Mouse (Mus musculus) heart, embryonic 14.5 days (tissue): Measurements from ENCODE around the gene Zfp747. TPM values are rescaled to one million over a fixed set of nuclear protein-coding genes. Genes with fewer than 3 reads are reported as not detected.
"Not testable (repeated sequence)": the region's sequence is repeated elsewhere in the genome, so short reads cannot be mapped to it uniquely, and the experiment has no call there.

ENCODE experiments used
- ATAC-seq: fragments of 200-750 bp; cut with Nextera tagmentation; 2 replicates; pipeline ENCODE4 v1.8.0; 2017; ENCODE audit warnings: low read depth, moderate TSS enrichment; ENCODE audit not compliant: insufficient number of reproducible peaks, insufficient read depth, low FRiP score
- H3K27ac ChIP-seq, 2 experiments: fragments of 200-500 bp in 1 of 2; fragments of 300-500 bp in 1 of 2; sonication (generic) in 1 of 2; replicated peaks in 1 of 2; 2 replicates each; pipeline ENCODE4 v1.5.1; 2012 to 2014; ENCODE audit warnings: low read depth in 2 of 2, low read length in 2 of 2, control low read depth in 1 of 2, mild to moderate bottlenecking in 1 of 2, mixed read lengths in 1 of 2; ENCODE audit not compliant: control insufficient read depth in 1 of 2, insufficient read depth in 1 of 2
- H3K27me3 ChIP-seq: fragments of 300-500 bp; sonication (generic); 2 replicates; pipeline ENCODE4 v1.6.1; 2014; ENCODE audit warnings: mild to moderate bottlenecking, low read length, control low read depth; ENCODE audit not compliant: control insufficient read depth, insufficient read depth
- H3K36me3 ChIP-seq: fragments of 300-500 bp; sonication (generic); 2 replicates; pipeline ENCODE4 v1.6.1; 2014; ENCODE audit warnings: mild to moderate bottlenecking, control low read depth, low read length, mixed read lengths; ENCODE audit not compliant: control insufficient read depth, insufficient read depth
- H3K4me1 ChIP-seq, 2 experiments: fragments of 200-500 bp in 1 of 2; fragments of 300-500 bp in 1 of 2; sonication (generic) in 1 of 2; 2 replicates each; pipeline ENCODE4 v1.6.1; 2012 to 2014; ENCODE audit warnings: low read length in 2 of 2, control low read depth in 1 of 2, mixed read lengths in 1 of 2; ENCODE audit not compliant: control insufficient read depth in 2 of 2, insufficient read depth in 2 of 2
- H3K4me2 ChIP-seq: fragments of 300-500 bp; sonication (generic); 2 replicates; pipeline ENCODE4 v1.6.1; 2014; ENCODE audit warnings: mild to moderate bottlenecking, low read length
- H3K4me3 ChIP-seq, 2 experiments: fragments of 200-500 bp in 1 of 2; fragments of 300-500 bp in 1 of 2; sonication (generic) in 1 of 2; 2 replicates each; pipeline ENCODE4 v1.5.1; 2012 to 2014; ENCODE audit warnings: low read length in 2 of 2, mild to moderate bottlenecking in 2 of 2, control low read depth in 1 of 2, low read depth in 1 of 2, moderate library complexity in 1 of 2; ENCODE audit not compliant: control insufficient read depth in 1 of 2, insufficient read depth in 1 of 2
- H3K9ac ChIP-seq: fragments of 300-500 bp; sonication (generic); 2 replicates; pipeline ENCODE4 v1.6.1; 2014; ENCODE audit warnings: mild to moderate bottlenecking, low read length
- H3K9me3 ChIP-seq: fragments of 300-500 bp; sonication (generic); 2 replicates; pipeline ENCODE4 v1.6.1; 2016; ENCODE audit warnings: low read length, control low read depth; ENCODE audit not compliant: control insufficient read depth
- WGBS: fragments of 180-500 bp; shearing (Covaris S2); extraction: QIAGEN DNeasy Blood & Tissue Kit; methylation state at CpG from one replicate; pipeline ENCODE4 v1.1.7; 2014; 5-methylcytosine and 5-hydroxymethylcytosine counted together
- polyA plus RNA-seq: library from polyadenylated mRNA; unstranded; fragments of >200 nt; fragmentation: Nextera tagmentation; extraction: Ambion mirVana; gene quantifications from 2 replicates; pipeline ENCODE4 v1.2.1, GENCODE M21; 2014

Zfp747 gene
- polyA plus RNA-seq, 1 experiment from 2014 or later: 4.7 TPM

DNA sequence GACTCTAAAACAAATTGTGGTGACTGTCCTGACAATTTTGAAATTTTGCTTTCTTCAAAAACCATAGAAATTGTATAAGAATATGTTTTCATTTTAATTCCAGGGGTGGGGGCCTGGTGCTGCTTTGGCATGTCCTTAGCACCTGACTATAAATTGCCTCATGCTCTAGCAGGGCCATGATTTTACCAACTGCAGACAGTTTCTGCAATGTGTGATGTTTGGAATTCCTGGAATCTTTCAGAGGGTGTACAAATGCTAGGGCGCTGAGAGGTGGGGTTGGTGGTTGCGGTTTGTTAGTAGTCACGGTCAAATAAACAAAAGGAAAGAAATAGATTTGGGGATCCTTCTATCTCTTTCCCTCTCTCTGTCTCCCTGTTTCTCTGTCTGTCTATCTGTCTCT, 9.6 kb downstream of the Zfp747 start:
- Histone ChIP-seq H3K27ac (no peak overlapping the region), H3K4me3 (no peak overlapping the region), H3K36me3 (no peaks in the 10 kb centered on the region), H3K9me3 (no peaks in the 10 kb centered on the region), H3K9ac (no peak overlapping the region), H3K27me3 (no peaks in the 10 kb centered on the region; the same call in 1 of the 2 replicates), H3K4me2 (no peak overlapping the region), H3K4me1 (no peaks in the 10 kb centered on the region; a peak in 1 of 4 replicates)
- ATAC-seq: no peak
- 34% methylated on average over 3 of the region's 3 CpGs for WGBS

- Histone ChIP-seq H3K4me2 (peak overlapping the region; percentile 78), H3K4me3 (no peak overlapping the region; a peak in 1 of 4 replicates)
Observed at GRCm38 (mm10) chr7:127364166-127364565, 11.7 kb downstream of the Zfp747 start.

GRCm38 (mm10) chr7:127363475-127363921, 12.4 kb downstream of the Zfp747 start:
- H3K27ac ChIP-seq: no peak overlapping the region

More at GRCm38 (mm10) chr7:127364166-127364565, 11.7 kb downstream of the Zfp747 start:
- Histone ChIP-seq H3K27me3 (peaks cover 7% of the 10 kb centered on the region; the same call in 1 of the 2 replicates), H3K27ac (no peak overlapping the region), H3K4me1 (no peaks in the 10 kb centered on the region; a peak in 1 of 4 replicates), H3K9me3 (no peaks in the 10 kb centered on the region), H3K36me3 (no peaks in the 10 kb centered on the region), H3K9ac (no peak overlapping the region; the same call in 1 of the 2 replicates)
- 72% methylated on average over 4 of the region's 4 CpGs for WGBS
- ATAC-seq: no peak

GRCm38 (mm10) chr7:127362418-127362817, 13.4 kb downstream of the Zfp747 start:
- not testable (repeated sequence) for ATAC-seq, H3K9me3 ChIP-seq, H3K36me3 ChIP-seq, H3K4me1 ChIP-seq, H3K27ac ChIP-seq
- Histone ChIP-seq H3K4me3 (peak overlapping the region; percentile 24 to 32), H3K9ac (peak overlapping the region; percentile 41; the same call in 1 of the 2 replicates), H3K4me2 (peak overlapping the region; percentile 58), H3K27me3 (peaks cover 21% of the 10 kb centered on the region)
- 21% methylated on average over 13 of the region's 13 CpGs for WGBS

More at GRCm38 (mm10) chr7:127363475-127363921, 12.4 kb downstream of the Zfp747 start:
- Histone ChIP-seq H3K9ac (peak overlapping the region; percentile 68), H3K4me3 (peak overlapping the region; percentile 36 to 37), H3K9me3 (no peaks in the 10 kb centered on the region), H3K27me3 (peaks cover 10% of the 10 kb centered on the region; the same call in 1 of the 2 replicates), H3K36me3 (no peaks in the 10 kb centered on the region), H3K4me2 (peak overlapping the region; percentile 78), H3K4me1 (no peaks in the 10 kb centered on the region; a peak in 1 of 4 replicates)
- WGBS: 3% methylated on average over 24 of the region's 24 CpGs
- ATAC-seq: no peak

- Histone ChIP-seq H3K4me2 (no peak overlapping the region), H3K27me3 (peaks cover 24% of the 10 kb centered on the region), H3K36me3 (no peaks in the 10 kb centered on the region), H3K9me3 (no peaks in the 10 kb centered on the region), H3K4me1 (no peaks in the 10 kb centered on the region; a peak in 1 of 4 replicates), H3K9ac (no peak overlapping the region), H3K4me3 (no peak overlapping the region), H3K27ac (no peak overlapping the region)
- ATAC-seq: no peak; the same call in 1 of the 2 replicates
- 41% methylated on average over 13 of the region's 13 CpGs for WGBS
Observed at GRCm38 (mm10) chr7:127361449-127361848, 14.4 kb downstream of the Zfp747 start.

DNA sequence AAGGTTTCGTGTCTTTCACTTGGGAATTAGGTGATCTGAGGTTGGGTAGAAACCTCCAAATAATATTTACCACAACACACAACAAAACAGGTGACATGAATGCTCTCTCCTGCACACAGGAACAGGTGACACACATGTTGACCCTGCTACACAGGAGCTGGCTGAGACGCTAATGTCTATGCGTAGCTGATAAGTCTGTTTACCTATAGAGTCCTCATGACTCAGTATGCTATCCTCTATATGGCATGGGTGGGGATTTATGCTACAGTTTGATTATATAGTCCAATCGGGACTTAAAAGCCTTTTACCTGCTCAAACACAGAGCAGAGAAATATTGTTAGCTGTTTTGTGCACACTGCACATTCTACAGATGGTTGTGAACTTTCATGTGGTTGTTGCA, 15.6 kb downstream of the Zfp747 start:
- Histone ChIP-seq H3K27ac (no peak overlapping the region), H3K4me1 (no peaks in the 10 kb centered on the region), H3K4me2 (no peak overlapping the region), H3K4me3 (no peak overlapping the region), H3K27me3 (peaks cover 32% of the 10 kb centered on the region), H3K9ac (no peak overlapping the region), H3K9me3 (no peaks in the 10 kb centered on the region), H3K36me3 (no peaks in the 10 kb centered on the region)
- 63% methylated on average over 4 of the region's 4 CpGs for WGBS
- ATAC-seq: no peak

GRCm38 (mm10) chr7:127358472-127358871, 17.4 kb downstream of the Zfp747 start:
- no peak for ATAC-seq
- H3K4me3 ChIP-seq: no peak overlapping the region
- no peak overlapping the region for H3K9ac ChIP-seq
- WGBS: 54% methylated on average over 4 of the region's 4 CpGs
- H3K27me3 ChIP-seq: peaks cover 32% of the 10 kb centered on the region
- H3K27ac ChIP-seq: no peak overlapping the region
- H3K4me2 ChIP-seq: no peak overlapping the region
- H3K9me3 ChIP-seq: no peaks in the 10 kb centered on the region
- no peaks in the 10 kb centered on the region for H3K4me1 ChIP-seq
- no peaks in the 10 kb centered on the region for H3K36me3 ChIP-seq

GRCm38 (mm10) chr7:127357871-127358270, 18.0 kb downstream of the Zfp747 start:
- no peak overlapping the region for H3K4me2 ChIP-seq
- no peak overlapping the region for H3K27ac ChIP-seq
- H3K36me3 ChIP-seq: no peaks in the 10 kb centered on the region
- no peak overlapping the region for H3K9ac ChIP-seq
- WGBS: 65% methylated on average over 2 of the region's 2 CpGs
- ATAC-seq: no peak
- H3K4me3 ChIP-seq: no peak overlapping the region
- peaks cover 32% of the 10 kb centered on the region for H3K27me3 ChIP-seq
- no peaks in the 10 kb centered on the region for H3K9me3 ChIP-seq
- H3K4me1 ChIP-seq: no peaks in the 10 kb centered on the region
